Mouse (Mus musculus) CH12.LX (cell line): ENCODE data around the gene Ski. TPM values are rescaled to one million over a fixed set of nuclear protein-coding genes. Genes with fewer than 3 reads are reported as not detected.

Experiments used
- DNase-seq: peaks from one replicate; pipeline ENCODE4 v3.0.0-alpha.2; 2013; ENCODE audit errors: extremely low read depth
- H3K27ac ChIP-seq: 2 replicates; pipeline ENCODE4 v1.5.1; 2012; ENCODE audit warnings: low read depth, mild to moderate bottlenecking, control low read depth, moderate library complexity; ENCODE audit not compliant: insufficient read depth
- H3K27me3 ChIP-seq: replicated peaks from 2 replicates; pipeline ENCODE3; 2012; ENCODE audit warnings: inconsistent platforms
- H3K36me3 ChIP-seq, 2 experiments: replicated peaks in 1 of 2; 2 replicates each; pipeline versions ENCODE3 to v1.6.1; 2012; ENCODE audit warnings: inconsistent platforms in 1 of 2, low read length in 1 of 2, mild to moderate bottlenecking in 1 of 2, mixed read lengths in 1 of 2, moderate library complexity in 1 of 2; ENCODE audit not compliant: control insufficient read depth in 1 of 2, insufficient read depth in 1 of 2
- H3K4me1 ChIP-seq, 2 experiments: 2 replicates each; pipeline ENCODE4 v1.6.1; 2012; ENCODE audit warnings: inconsistent platforms in 1 of 2, moderate library complexity in 1 of 2; ENCODE audit not compliant: insufficient read depth in 2 of 2, control insufficient read depth in 1 of 2
- H3K4me2 ChIP-seq: 2 replicates; pipeline ENCODE4 v1.6.1; 2012; ENCODE audit warnings: low read depth, mild to moderate bottlenecking, control low read depth; ENCODE audit not compliant: poor library complexity, insufficient read depth, severe bottlenecking
- H3K4me3 ChIP-seq, 3 experiments: fragments of 150-350 bp in 1 of 3; sonication (generic) in 1 of 3; replicated peaks in 1 of 3; 2 replicates each; pipeline versions ENCODE3 to v1.5.1; 2011 to 2012; ENCODE audit warnings: low read depth in 2 of 3, low read length in 2 of 3, mild to moderate bottlenecking in 2 of 3, moderate library complexity in 2 of 3, control low read depth in 1 of 3, improper control_type of control experiment in 1 of 3, inconsistent platforms in 1 of 3, mixed read lengths in 1 of 3; ENCODE audit not compliant: poor library complexity in 1 of 3
- H3K79me2 ChIP-seq: replicated peaks from 2 replicates; pipeline ENCODE4 v1.6.1; 2012; ENCODE audit warnings: mild to moderate bottlenecking, moderate library complexity; ENCODE audit not compliant: control insufficient read depth, poor library complexity, insufficient read depth, severe bottlenecking; ENCODE audit errors: extremely low read depth
- H3K9ac ChIP-seq: 2 replicates; pipeline ENCODE4 v1.6.1; 2012; ENCODE audit warnings: low read depth, mild to moderate bottlenecking, control low read depth, moderate library complexity; ENCODE audit not compliant: insufficient read depth
- H3K9me3 ChIP-seq: replicated peaks from 2 replicates; pipeline ENCODE3; 2012; ENCODE audit warnings: low read length, inconsistent platforms, mixed read lengths
- BHLHE40 ChIP-seq: IDR thresholded peaks from 2 replicates; pipeline ENCODE4 v1.6.1; 2011; ENCODE audit warnings: mild to moderate bottlenecking, low read depth, low read length, improper control_type of control experiment
- CHD1 ChIP-seq: IDR thresholded peaks from 2 replicates; pipeline ENCODE4 v1.6.1; 2012; ENCODE audit warnings: low read depth, low read length, improper control_type of control experiment, inconsistent platforms
- CTCF ChIP-seq, 2 experiments: IDR thresholded peaks in 1 of 2; conservative IDR thresholded peaks in 1 of 2; 2 replicates each; pipeline ENCODE4 v1.5.1; 2011 to 2012; ENCODE audit warnings: low read depth in 2 of 2, low read length in 2 of 2, improper control_type of control experiment in 1 of 2, inconsistent platforms in 1 of 2, mild to moderate bottlenecking in 1 of 2, moderate library complexity in 1 of 2
- EP300 ChIP-seq: IDR thresholded peaks from 2 replicates; pipeline ENCODE4 v1.6.1; 2011; ENCODE audit warnings: low read length, improper control_type of control experiment
- HCFC1 ChIP-seq: IDR thresholded peaks from 2 replicates; pipeline ENCODE4 v1.6.1; 2012; ENCODE audit warnings: low read depth, mild to moderate bottlenecking, inconsistent platforms, low read length, improper control_type of control experiment
- JUND ChIP-seq: conservative IDR thresholded peaks from 2 replicates; pipeline ENCODE4 v1.6.1; 2011; ENCODE audit warnings: low read depth, low read length, improper control_type of control experiment
- MAX ChIP-seq: IDR thresholded peaks from 2 replicates; pipeline ENCODE4 v1.6.1; 2011; ENCODE audit warnings: low read length, improper control_type of control experiment
- MYC ChIP-seq: IDR thresholded peaks from 2 replicates; pipeline ENCODE4 v1.6.1; 2011; ENCODE audit warnings: low read depth, mild to moderate bottlenecking, improper control_type of control experiment, low read length
- NRF1 ChIP-seq: IDR thresholded peaks from 2 replicates; pipeline ENCODE4 v1.6.1; 2014; ENCODE audit warnings: low read depth, mild to moderate bottlenecking, inconsistent platforms, low read length, improper control_type of control experiment, moderate library complexity
- PAX5 ChIP-seq: IDR thresholded peaks from 2 replicates; pipeline ENCODE4 v1.6.1; 2012; ENCODE audit warnings: low read length, inconsistent platforms, mixed read lengths
- RCOR1 ChIP-seq: conservative IDR thresholded peaks from 2 replicates; pipeline ENCODE4 v1.6.1; 2012; ENCODE audit warnings: low read depth, mild to moderate bottlenecking, inconsistent platforms, low read length, improper control_type of control experiment
- SIN3A ChIP-seq: IDR thresholded peaks from 2 replicates; pipeline ENCODE4 v1.6.1; 2012; ENCODE audit warnings: low read length, improper control_type of control experiment, inconsistent platforms
- SMC3 ChIP-seq: IDR thresholded peaks from 2 replicates; pipeline ENCODE4 v1.6.1; 2011; ENCODE audit warnings: low read depth, low read length, improper control_type of control experiment
- TBP ChIP-seq: conservative IDR thresholded peaks from 2 replicates; pipeline ENCODE4 v1.6.1; 2011; ENCODE audit warnings: low read depth, low read length, improper control_type of control experiment
- UBTF ChIP-seq: IDR thresholded peaks from 2 replicates; pipeline ENCODE4 v1.6.1; 2012; ENCODE audit warnings: low read depth, mild to moderate bottlenecking, inconsistent platforms, low read length, improper control_type of control experiment, moderate library complexity
- USF1 ChIP-seq: IDR thresholded peaks from 2 replicates; pipeline ENCODE4 v1.6.1; 2014; ENCODE audit warnings: low read depth, mild to moderate bottlenecking, inconsistent platforms, low read length, improper control_type of control experiment
- ZC3H11A ChIP-seq: IDR thresholded peaks from 2 replicates; pipeline ENCODE4 v1.6.1; 2012; ENCODE audit warnings: low read depth, mild to moderate bottlenecking, inconsistent platforms, low read length, improper control_type of control experiment
- ZNF384 ChIP-seq: IDR thresholded peaks from 2 replicates; pipeline ENCODE4 v1.6.1; 2012; ENCODE audit warnings: low read depth, low read length, improper control_type of control experiment, inconsistent platforms
- dilution Hi-C: fragments of 300-500 bp; cut with MboI; formaldehyde crosslinking; loops from 2 replicates; pipeline ENCODE4 v1.14.3; 2020; ENCODE audit warnings: low sequenced_read_pairs; ENCODE audit not compliant: extremely low pct_unique_long_range_greater_than_20kb, extremely low pct_ligation_motif_present
- in situ Hi-C: fragments of 300-500 bp; cut with MboI; formaldehyde crosslinking; loops from 3 replicates; pipeline ENCODE4 v1.14.3; 2019; ENCODE audit warnings: low sequenced_read_pairs, low pct_ligation_motif_present, low pct_unique_long_range_greater_than_20kb, mixed read lengths
- polyA plus RNA-seq: library from polyadenylated mRNA; unstranded; fragments of >175 nt; gene quantifications from 2 replicates; pipeline ENCODE4 v1.2.1, GENCODE M21; 2012; ENCODE audit warnings: low read depth; ENCODE audit not compliant: insufficient read length
- total RNA-seq, 2 experiments: library from RNA; depleted of rRNA; stranded (reverse); fragments of 300-350 nt in 1 of 2; fragments of >200 nt in 1 of 2; gene quantifications; 2 replicates each; pipeline ENCODE4 v1.2.3; 2012 to 2014

Gene Ski
- total and polyA plus RNA-seq, 3 experiments = 4.1 to 17.9 (median 10.1) TPM

GRCm38 (mm10) chr4:155162433-155163319 lies 59.7 kb downstream of the Ski start (continued):
- no peak for TF ChIP-seq ZC3H11A

- H3K36me3 ChIP-seq = peaks cover 52 to 63% of the 10 kb centered on the region in 2 experiments
- H3K27ac ChIP-seq = no peak overlapping the region
- TF ChIP-seq JUND = no peak
- no peak for TF ChIP-seq RCOR1
- TF ChIP-seq PAX5 = no peak
- TF ChIP-seq UBTF = no peak
- TF ChIP-seq SMC3 = no peak
- no peak for TF ChIP-seq ZC3H11A
- TF ChIP-seq ZNF384 = no peak
- TF ChIP-seq CHD1 = no peak
- no peak for TF ChIP-seq MYC
- TF ChIP-seq CTCF (conservative IDR thresholded peaks at IDR 0.05 in 1 of 2, IDR thresholded peaks at IDR 0.05 in 1 of 2; ENCODE audit: low read depth in 2 of 2, low read length in 2 of 2) = no peak
- TF ChIP-seq NRF1 = no peak
- no peak for TF ChIP-seq MAX
- TF ChIP-seq HCFC1 = no peak
- TF ChIP-seq EP300 = no peak
- TF ChIP-seq TBP = no peak
- no peak for TF ChIP-seq SIN3A
- TF ChIP-seq USF1 = no peak
- TF ChIP-seq, all 38 proteins: peak for 0
- in situ Hi-C loops = no loop called here
- Histone ChIP-seq H3K27me3 (no peaks in the 10 kb centered on the region), H3K4me3 (no peak overlapping the region), H3K4me1 (peaks cover 21 to 67% of the 10 kb centered on the region in 2 experiments), H3K9ac (no peak overlapping the region), H3K4me2 (no peak overlapping the region), H3K79me2 (peaks cover 14% of the 10 kb centered on the region), H3K9me3 (no peaks in the 10 kb centered on the region)
- dilution Hi-C loops = no loop called here
- no peak for DNase-seq
Measured at GRCm38 (mm10) chr4:155158543-155158917, 63.9 kb downstream of the Ski start.

GRCm38 (mm10) chr4:155157871-155158542 lies 64.4 kb downstream of the Ski start:
- no peak for DNase-seq
- TF ChIP-seq BHLHE40 = no peak
- H3K4me3 ChIP-seq = no peak overlapping the region
- dilution Hi-C loops = no loop called here
- in situ Hi-C loops = no loop called here
- H3K27me3 ChIP-seq = no peaks in the 10 kb centered on the region
- no peak overlapping the region for H3K9ac ChIP-seq
- H3K9me3 ChIP-seq = no peaks in the 10 kb centered on the region
- H3K4me1 ChIP-seq = peaks cover 21 to 64% of the 10 kb centered on the region in 2 experiments
- no peak overlapping the region for H3K27ac ChIP-seq
- peaks cover 52 to 66% of the 10 kb centered on the region in 2 experiments for H3K36me3 ChIP-seq
- no peak overlapping the region for H3K4me2 ChIP-seq
- H3K79me2 ChIP-seq = peaks cover 14% of the 10 kb centered on the region
